In genomic region chr2:164885788-164886187, GRCm38 (mm10) we compare ENCODE assay signal across 8 mouse cellular contexts. TPM values are rescaled to one million over a fixed set of nuclear protein-coding genes. Genes with fewer than 3 reads are reported as not detected.
DNase-seq lines count a peak whose midpoint lies in the region; ATAC-seq and TF ChIP-seq lines count a peak whose summit lies in the region.

No protein-coding gene starts in this region.

- peak; percentile 82 for DNase-seq in gastrocnemius, adult 18-20 months (ENCODE audit: low spot score)
- no peak for DNase-seq in gastrocnemius, postnatal 25 days
- peak; percentile 80 for DNase-seq in NIH3T3 (ENCODE audit: low read depth)
- DNase-seq in kidney, postnatal 10 days, result peak; percentile 87
- DNase-seq in lung, adult 2 months, result peak; percentile 58
- peak; percentile 66 to 88 for DNase-seq in urinary bladder, postnatal 4 days (ENCODE audit: low spot score in 2 of 2)

- 35% methylated on average over 7 of the region's 7 CpGs for WGBS in forebrain, embryonic 16.5 days
- WGBS in lung, adult 2 months, result 26% methylated on average over 7 of the region's 7 CpGs

- no peak overlapping the region for H3K27ac ChIP-seq in forebrain, embryonic 16.5 days (ENCODE audit: low read length)

- H3K4me3 ChIP-seq in forebrain, embryonic 16.5 days (replicated peaks; ENCODE audit: low read length), result no peak overlapping the region
- H3K4me3 ChIP-seq in lung, adult 2 months (replicated peaks; ENCODE audit: extremely low read depth, low read depth, low read length), result no peak overlapping the region

- no peak overlapping the region for H3K4me2 ChIP-seq in forebrain, embryonic 16.5 days (ENCODE audit: low read length)

- no peaks in the 10 kb centered on the region for H3K9me3 ChIP-seq in forebrain, embryonic 16.5 days (ENCODE audit: control insufficient read depth, low read length)

- peaks cover 14% of the 10 kb centered on the region for H3K4me1 ChIP-seq in forebrain, embryonic 16.5 days (replicated peaks; ENCODE audit: control insufficient read depth, insufficient read depth, low read length)
- peaks cover 4% of the 10 kb centered on the region; the same call in 1 of the 2 replicates for H3K4me1 ChIP-seq in lung, adult 2 months (ENCODE audit: control insufficient read depth, insufficient read depth, low read length)

- H3K36me3 ChIP-seq in forebrain, embryonic 16.5 days (ENCODE audit: control insufficient read depth, insufficient read depth), result peaks cover 37% of the 10 kb centered on the region

- no peak for TF ChIP-seq POLR2A in lung, adult 2 months (IDR thresholded peaks at IDR 0.05; ENCODE audit: borderline replicate concordance, extremely low read depth, low read depth, low read length)

- TF ChIP-seq CTCF in lung, adult 2 months (IDR thresholded peaks at IDR 0.05; ENCODE audit: insufficient read depth, low read length), result no peak

- H3K9ac ChIP-seq in forebrain, embryonic 16.5 days (replicated peaks; ENCODE audit: low read depth, low read length), result no peak overlapping the region

- H3K27me3 ChIP-seq in forebrain, embryonic 16.5 days (replicated peaks; ENCODE audit: control insufficient read depth, insufficient read depth, low read length), result no peaks in the 10 kb centered on the region

- ATAC-seq in forebrain, embryonic 16.5 days, result peak; percentile 18; the same call in 1 of the 2 replicates
- ATAC-seq in megakaryocyte, adult 5-6 weeks (ENCODE audit: poor library complexity, severe bottlenecking), result no peak

RNA-seq across cellular contexts. Expression of gene Pcif1, which starts 6.7 kb away (rescaled TPM):
- total RNA-seq in gastrocnemius, adult 18-20 months (2021), result 10 to 100 TPM; 26.3 to 28.6 TPM
- total RNA-seq in gastrocnemius, postnatal 25 days (2021), result 10 to 100 TPM; 21.0 to 25.8 TPM
- polyA plus RNA-seq in forebrain, embryonic 16.5 days (2015; fragmentation: Nextera tagmentation; extraction: Ambion mirVana), result 79.3 and 93.7 TPM in 2 replicates
- polyA plus RNA-seq in lung, adult 2 months (2012; rRNA removed), result 42.9 and 44.3 TPM in 2 replicates
- total RNA-seq in megakaryocyte, adult 5-6 weeks (2015), result 38.4 and 47.1 TPM in 2 replicates
- total RNA-seq in megakaryocyte, adult 5-6 weeks (2017), result 31.2 and 33.4 TPM in 2 replicates

RNA-seq across cellular contexts. Expression of gene Zfp335, which starts 25.8 kb away (rescaled TPM):
- 1 to 10 TPM; 7.4 to 8.4 TPM for total RNA-seq in gastrocnemius, adult 18-20 months (2021)
- 1 to 10 TPM; 8.2 to 9.2 TPM for total RNA-seq in gastrocnemius, postnatal 25 days (2021)
- 16.2 and 19.9 TPM in 2 replicates for polyA plus RNA-seq in forebrain, embryonic 16.5 days (2015; fragmentation: Nextera tagmentation; extraction: Ambion mirVana)
- 33.2 and 34.9 TPM in 2 replicates for polyA plus RNA-seq in lung, adult 2 months (2012; rRNA removed)
- 15.6 and 16.1 TPM in 2 replicates for total RNA-seq in megakaryocyte, adult 5-6 weeks (2015)
- total RNA-seq in megakaryocyte, adult 5-6 weeks (2017), result 9.4 and 10.0 TPM in 2 replicates

RNA-seq across cellular contexts. Expression of gene Pltp, which starts 28.3 kb away (rescaled TPM):
- total RNA-seq in gastrocnemius, adult 18-20 months (2021), result 10 to 100 TPM; 12.5 to 21.8 TPM
- total RNA-seq in gastrocnemius, postnatal 25 days (2021), result 10 to 100 TPM; 14.8 to 18.6 TPM
- polyA plus RNA-seq in forebrain, embryonic 16.5 days (2015; fragmentation: Nextera tagmentation; extraction: Ambion mirVana), result 45.7 and 63.9 TPM in 2 replicates
- polyA plus RNA-seq in lung, adult 2 months (2012; rRNA removed), result 873 and 1,096 TPM in 2 replicates
- 3.8 and 7.1 TPM in 2 replicates for total RNA-seq in megakaryocyte, adult 5-6 weeks (2015)
- total RNA-seq in megakaryocyte, adult 5-6 weeks (2017), result 1.8 and 3.6 TPM in 2 replicates

RNA-seq across cellular contexts. Expression of gene Neurl2, which starts 52.5 kb away (rescaled TPM):
- total RNA-seq in gastrocnemius, adult 18-20 months (2021), result 10 to 100 TPM; 37.2 to 41.0 TPM
- total RNA-seq in gastrocnemius, postnatal 25 days (2021), result 10 to 100 TPM; 28.9 to 35.0 TPM
- 5.9 and 7.0 TPM in 2 replicates for polyA plus RNA-seq in forebrain, embryonic 16.5 days (2015; fragmentation: Nextera tagmentation; extraction: Ambion mirVana)
- polyA plus RNA-seq in lung, adult 2 months (2012; rRNA removed), result 14.8 and 17.9 TPM in 2 replicates
- total RNA-seq in megakaryocyte, adult 5-6 weeks (2015), result 2.7 and 3.4 TPM in 2 replicates
- 1.6 and 1.8 TPM in 2 replicates for total RNA-seq in megakaryocyte, adult 5-6 weeks (2017)

RNA-seq across cellular contexts. Expression of gene Ctsa, which starts 53.1 kb away (rescaled TPM):
- 10 to 100 TPM; 51.3 to 55.9 TPM for total RNA-seq in gastrocnemius, adult 18-20 months (2021)
- 10 to 100 TPM; 42.9 to 49.2 TPM for total RNA-seq in gastrocnemius, postnatal 25 days (2021)
- polyA plus RNA-seq in forebrain, embryonic 16.5 days (2015; fragmentation: Nextera tagmentation; extraction: Ambion mirVana), result 98.9 and 102 TPM in 2 replicates
- polyA plus RNA-seq in lung, adult 2 months (2012; rRNA removed), result 289 and 294 TPM in 2 replicates
- total RNA-seq in megakaryocyte, adult 5-6 weeks (2015), result 192 and 200 TPM in 2 replicates
- 224 and 228 TPM in 2 replicates for total RNA-seq in megakaryocyte, adult 5-6 weeks (2017)
